Mouse (Mus musculus): Measurements from ENCODE around the gene Slc1a7.

DNA sequence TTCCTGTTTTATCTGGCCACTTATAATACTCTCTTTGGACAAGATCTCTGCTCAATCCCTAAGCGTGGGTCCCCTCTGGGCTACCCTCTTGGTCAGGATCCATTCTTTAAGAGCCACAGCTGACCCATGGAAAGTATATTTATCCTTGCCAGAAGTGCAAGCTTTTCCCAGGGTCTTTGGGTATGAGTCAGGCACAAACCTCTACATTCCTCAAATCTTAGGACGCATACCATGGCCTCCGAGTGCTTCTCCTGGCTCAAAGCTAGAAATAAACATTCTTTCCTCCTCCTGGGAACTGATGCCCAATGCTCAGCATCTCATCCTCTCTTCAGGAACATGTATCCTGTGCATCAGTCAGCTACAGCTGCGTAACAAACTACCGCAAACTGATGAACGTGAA lies 26.9 kb downstream of the Slc1a7 start:
- TF ChIP-seq POLR2A (IDR thresholded peaks at IDR 0.05; ENCODE audit: insufficient read depth, low read depth, low read length) (no peak), CTCF (IDR thresholded peaks at IDR 0.05; ENCODE audit: insufficient read depth, low read depth, low read length) (no peak)

All from olfactory bulb, adult 2 months (tissue).